Mouse (Mus musculus): ENCODE measurements around the gene Taf15. TPM values are rescaled to one million over a fixed set of nuclear protein-coding genes. Genes with fewer than 3 reads are reported as not detected.

Gene Taf15
- 17.9 and 21.9 TPM in 2 replicates for polyA plus RNA-seq (2015; fragmentation: Nextera tagmentation; extraction: Ambion mirVana)

GRCm38 (mm10) chr11:83472324-83473234, at the start of gene Taf15:
Gene Taf15 (plus strand): TSS chr11:83473086.
- under 1% methylated on average over 66 of the region's 66 CpGs for WGBS
- no peaks in the 10 kb centered on the region for H3K9me3 ChIP-seq
- H3K4me2 ChIP-seq = peak within 1 kb of the TSS; percentile 90
- H3K27ac ChIP-seq = peak within 1 kb of the TSS; percentile 98
- peak within 1 kb of the TSS; percentile 95 for H3K9ac ChIP-seq
- H3K27me3 ChIP-seq = no peaks in the 10 kb centered on the region
- ATAC-seq (ENCODE audit: insufficient number of reproducible peaks, insufficient read depth, low FRiP score, low TSS enrichment, low read depth) = peak; percentile 99
- peaks cover 14% of the 10 kb centered on the region for H3K4me1 ChIP-seq
- H3K4me3 ChIP-seq = peak within 1 kb of the TSS; percentile 91
- H3K36me3 ChIP-seq = peaks cover 8% of the 10 kb centered on the region

- no peak overlapping the region for H3K4me3 ChIP-seq
- H3K4me2 ChIP-seq = no peak overlapping the region
- peaks cover 73% of the 10 kb centered on the region for H3K27me3 ChIP-seq
- no peaks in the 10 kb centered on the region for H3K36me3 ChIP-seq
- no peaks in the 10 kb centered on the region for H3K9me3 ChIP-seq
- 6% methylated on average over 8 of the region's 8 CpGs for WGBS
- no peak overlapping the region for H3K27ac ChIP-seq
- no peak for ATAC-seq (ENCODE audit: insufficient number of reproducible peaks, insufficient read depth, low FRiP score, low TSS enrichment, low read depth)
- no peak overlapping the region for H3K9ac ChIP-seq
- peaks cover 6% of the 10 kb centered on the region; the same call in 1 of the 2 replicates for H3K4me1 ChIP-seq
Measured at GRCm38 (mm10) chr11:83424681-83425080, 48.2 kb upstream of the Taf15 start.

- H3K4me2 ChIP-seq = peak overlapping the region; percentile 44
- WGBS = 32% methylated on average over 17 of the region's 17 CpGs
Measured at GRCm38 (mm10) chr11:83426964-83427363, 45.9 kb upstream of the Taf15 start.

GRCm38 (mm10) chr11:83429355-83429754, 43.5 kb upstream of the Taf15 start, which contains the start of gene Gas2l2:
Gene Gas2l2 (minus strand): TSS chr11:83429455.
- no peak within 1 kb of the TSS for H3K27ac ChIP-seq
- H3K4me3 ChIP-seq = no peak within 1 kb of the TSS
- no peaks in the 10 kb centered on the region for H3K36me3 ChIP-seq
- WGBS = 49% methylated on average over 5 of the region's 5 CpGs
- H3K9me3 ChIP-seq = no peaks in the 10 kb centered on the region
- H3K9ac ChIP-seq = no peak within 1 kb of the TSS
- peaks cover 51% of the 10 kb centered on the region for H3K27me3 ChIP-seq
- H3K4me2 ChIP-seq = no peak within 1 kb of the TSS
- no peak for ATAC-seq (ENCODE audit: insufficient number of reproducible peaks, insufficient read depth, low FRiP score, low TSS enrichment, low read depth)
- peaks cover 8% of the 10 kb centered on the region; the same call in 1 of the 2 replicates for H3K4me1 ChIP-seq

More at GRCm38 (mm10) chr11:83426964-83427363, 45.9 kb upstream of the Taf15 start:
- peak overlapping the region; percentile 3; the same call in 1 of the 2 replicates for H3K4me3 ChIP-seq
- no peak overlapping the region for H3K9ac ChIP-seq
- peaks cover 8% of the 10 kb centered on the region; the same call in 1 of the 2 replicates for H3K4me1 ChIP-seq
- no peaks in the 10 kb centered on the region for H3K36me3 ChIP-seq
- no peak for ATAC-seq (ENCODE audit: insufficient number of reproducible peaks, insufficient read depth, low FRiP score, low TSS enrichment, low read depth)
- no peak overlapping the region for H3K27ac ChIP-seq
- H3K27me3 ChIP-seq = peaks cover 56% of the 10 kb centered on the region
- no peaks in the 10 kb centered on the region for H3K9me3 ChIP-seq

- H3K9me3 ChIP-seq = no peaks in the 10 kb centered on the region
- no peak for ATAC-seq (ENCODE audit: insufficient number of reproducible peaks, insufficient read depth, low FRiP score, low TSS enrichment, low read depth)
Measured at GRCm38 (mm10) chr11:83432533-83432932, 40.4 kb upstream of the Taf15 start.

GRCm38 (mm10) chr11:83437377-83437776, 35.5 kb upstream of the Taf15 start, which contains the start of gene 1700020L24Rik:
Gene 1700020L24Rik (plus strand): TSS chr11:83437677.
- 87% methylated on average over 1 of the region's 1 CpGs for WGBS
- peaks cover 26% of the 10 kb centered on the region for H3K27me3 ChIP-seq
- no peak for ATAC-seq (ENCODE audit: insufficient number of reproducible peaks, insufficient read depth, low FRiP score, low TSS enrichment, low read depth)

More at GRCm38 (mm10) chr11:83432533-83432932, 40.4 kb upstream of the Taf15 start:
- H3K27me3 ChIP-seq = peaks cover 33% of the 10 kb centered on the region
- 86% methylated on average over 2 of the region's 2 CpGs for WGBS
- no peak overlapping the region for H3K4me3 ChIP-seq
- H3K4me2 ChIP-seq = no peak overlapping the region
- H3K4me1 ChIP-seq = 0 out of 2 replicates have a peak, but pooled peaks cover 3% of the 10 kb centered on the region
- no peak overlapping the region for H3K27ac ChIP-seq
- H3K9ac ChIP-seq = no peak overlapping the region
- H3K36me3 ChIP-seq = no peaks in the 10 kb centered on the region

GRCm38 (mm10) chr11:83439426-83440060, 33.3 kb upstream of the Taf15 start:
- Histone ChIP-seq H3K27ac (no peak overlapping the region), H3K9ac (no peak overlapping the region), H3K4me2 (peak overlapping the region; percentile 85), H3K4me3 (peak overlapping the region; percentile 63), H3K27me3 (peaks cover 45% of the 10 kb centered on the region), H3K4me1 (peaks cover 10% of the 10 kb centered on the region), H3K36me3 (no peaks in the 10 kb centered on the region), H3K9me3 (no peaks in the 10 kb centered on the region)
- WGBS = 33% methylated on average over 11 of the region's 11 CpGs
- no peak for ATAC-seq (ENCODE audit: insufficient number of reproducible peaks, insufficient read depth, low FRiP score, low TSS enrichment, low read depth)

More at GRCm38 (mm10) chr11:83437377-83437776, 35.5 kb upstream of the Taf15 start, which contains the start of gene 1700020L24Rik:
- Histone ChIP-seq H3K9ac (no peak within 1 kb of the TSS), H3K9me3 (no peaks in the 10 kb centered on the region), H3K36me3 (no peaks in the 10 kb centered on the region), H3K4me2 (no peak within 1 kb of the TSS), H3K27ac (no peak within 1 kb of the TSS), H3K4me3 (no peak within 1 kb of the TSS), H3K4me1 (no peaks in the 10 kb centered on the region)

- Histone ChIP-seq H3K27me3 (peaks cover 54% of the 10 kb centered on the region), H3K36me3 (no peaks in the 10 kb centered on the region), H3K9me3 (no peaks in the 10 kb centered on the region), H3K4me1 (peaks cover 14% of the 10 kb centered on the region), H3K27ac (no peak overlapping the region), H3K4me2 (peak overlapping the region; percentile 85), H3K4me3 (peak overlapping the region; percentile 63), H3K9ac (peak overlapping the region; percentile 71)
- under 1% methylated on average over 64 of the region's 75 CpGs for WGBS
- peak; percentile 82 for ATAC-seq (ENCODE audit: insufficient number of reproducible peaks, insufficient read depth, low FRiP score, low TSS enrichment, low read depth)
Measured at GRCm38 (mm10) chr11:83440081-83441064, 32.5 kb upstream of the Taf15 start.

- H3K4me2 ChIP-seq = peak overlapping the region; percentile 85
- H3K27me3 ChIP-seq = peaks cover 59% of the 10 kb centered on the region
- ATAC-seq (ENCODE audit: insufficient number of reproducible peaks, insufficient read depth, low FRiP score, low TSS enrichment, low read depth) = no peak
- H3K27ac ChIP-seq = no peak overlapping the region
- no peaks in the 10 kb centered on the region for H3K36me3 ChIP-seq
- H3K9ac ChIP-seq = no peak overlapping the region
- H3K4me3 ChIP-seq = no peak overlapping the region; the same call in 1 of the 2 replicates
- H3K9me3 ChIP-seq = no peaks in the 10 kb centered on the region
- 36% methylated on average over 7 of the region's 7 CpGs for WGBS
- peaks cover 14% of the 10 kb centered on the region for H3K4me1 ChIP-seq
Measured at GRCm38 (mm10) chr11:83441235-83441634, 31.7 kb upstream of the Taf15 start.

GRCm38 (mm10) chr11:83442596-83443267, 30.2 kb upstream of the Taf15 start:
- no peak overlapping the region for H3K9ac ChIP-seq
- peak overlapping the region; percentile 16; the same call in 1 of the 2 replicates for H3K4me3 ChIP-seq
- H3K9me3 ChIP-seq = no peaks in the 10 kb centered on the region
- no peaks in the 10 kb centered on the region for H3K36me3 ChIP-seq
- no peak; the same call in 1 of the 2 replicates for ATAC-seq (ENCODE audit: insufficient number of reproducible peaks, insufficient read depth, low FRiP score, low TSS enrichment, low read depth)
- H3K27me3 ChIP-seq = peaks cover 72% of the 10 kb centered on the region
- 14% methylated on average over 29 of the region's 29 CpGs for WGBS
- H3K27ac ChIP-seq = no peak overlapping the region
- peaks cover 17% of the 10 kb centered on the region for H3K4me1 ChIP-seq
- H3K4me2 ChIP-seq = peak overlapping the region; percentile 48
